Mouse (Mus musculus): ENCODE measurements around the gene Rabep2. TPM values are rescaled to one million over a fixed set of nuclear protein-coding genes. Genes with fewer than 3 reads are reported as not detected.
"Not testable (repeated sequence)": the region's sequence is repeated elsewhere in the genome, so short reads cannot be mapped to it uniquely, and the experiment has no call there.

Gene Rabep2
- polyA plus RNA-seq, 1 experiment from 2014 or later, result 23.3 TPM

DNA sequence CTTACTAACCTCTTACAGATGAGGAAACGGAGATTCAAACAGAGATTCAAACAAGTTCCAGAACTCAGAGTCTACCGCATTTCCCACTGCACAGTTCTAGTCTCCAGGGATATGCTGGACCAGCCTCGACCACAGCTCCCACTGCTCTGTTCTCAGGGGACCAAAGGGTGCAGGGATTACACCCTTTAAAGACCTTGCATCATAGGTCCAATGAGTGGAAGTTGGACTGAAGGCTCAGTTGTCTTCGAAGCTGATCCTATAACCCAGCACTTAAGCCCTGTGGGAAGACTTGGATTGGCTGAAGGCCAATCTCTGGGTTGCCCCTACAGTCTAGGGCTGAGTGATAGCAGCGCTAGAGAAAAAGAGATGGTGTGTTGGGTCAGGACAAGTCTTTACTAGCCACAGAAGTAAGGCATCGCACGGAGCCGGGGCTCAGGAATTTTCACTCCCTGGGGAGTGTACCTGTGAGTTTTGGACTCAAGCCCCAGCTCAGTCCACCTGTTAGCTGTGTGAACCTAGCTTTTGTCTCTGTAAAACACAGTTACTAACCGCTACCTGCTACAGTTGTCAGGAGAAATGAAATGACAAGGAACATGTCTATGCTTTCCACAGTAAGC, 45.0 kb downstream of the Rabep2 start:
- 86% methylated on average over 9 of the region's 9 CpGs for WGBS
- Histone ChIP-seq H3K9me3 (replicated peaks) (no peaks in the 10 kb centered on the region), H3K4me3 (peak overlapping the region; percentile 91), H3K4me1 (replicated peaks) (peaks cover 29% of the 10 kb centered on the region), H3K4me2 (peak overlapping the region; percentile 96), H3K27me3 (replicated peaks) (no peaks in the 10 kb centered on the region), H3K9ac (peak overlapping the region; percentile 98), H3K27ac (ENCODE audit: poor library complexity, severe bottlenecking) (no peak overlapping the region), H3K36me3 (peaks cover 43% of the 10 kb centered on the region)
- ATAC-seq (ENCODE audit: insufficient number of reproducible peaks, low FRiP score), result no peak

DNA sequence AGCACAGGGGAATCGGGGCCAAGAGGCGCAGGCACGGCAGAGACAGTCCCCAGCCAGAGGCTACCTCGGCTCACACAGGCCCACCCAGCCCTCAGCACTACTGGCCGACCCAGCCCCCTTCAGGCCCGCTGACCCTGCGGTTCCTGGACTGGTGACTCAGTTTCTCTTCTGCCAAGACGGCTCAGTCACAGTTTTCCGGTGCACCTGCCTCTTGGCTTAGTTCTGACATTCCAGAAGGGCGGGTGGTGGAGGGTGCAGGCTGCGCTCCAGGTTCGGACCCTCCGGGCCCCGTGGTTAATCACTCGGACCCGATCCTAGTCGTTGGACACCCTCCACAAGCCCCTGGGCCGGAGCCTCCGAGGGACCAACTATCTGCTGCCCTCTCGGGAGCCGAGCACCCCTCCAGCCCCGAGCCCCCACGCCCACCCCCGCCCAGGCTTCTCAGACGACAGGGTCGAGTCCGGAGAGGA, 46.0 kb downstream of the Rabep2 start:
- ATAC-seq (ENCODE audit: insufficient number of reproducible peaks, low FRiP score), result peak; percentile 43
- no peaks in the 10 kb centered on the region for H3K27me3 ChIP-seq (replicated peaks)
- under 1% methylated on average over 27 of the region's 27 CpGs for WGBS
- H3K9ac ChIP-seq, result peak overlapping the region; percentile 98
- peaks cover 29% of the 10 kb centered on the region for H3K4me1 ChIP-seq (replicated peaks)
- peak overlapping the region; percentile 91 for H3K4me3 ChIP-seq
- peak overlapping the region; percentile 97 for H3K27ac ChIP-seq (ENCODE audit: poor library complexity, severe bottlenecking)
- H3K36me3 ChIP-seq, result peaks cover 34% of the 10 kb centered on the region
- no peaks in the 10 kb centered on the region for H3K9me3 ChIP-seq (replicated peaks)
- peak overlapping the region; percentile 96 for H3K4me2 ChIP-seq

DNA sequence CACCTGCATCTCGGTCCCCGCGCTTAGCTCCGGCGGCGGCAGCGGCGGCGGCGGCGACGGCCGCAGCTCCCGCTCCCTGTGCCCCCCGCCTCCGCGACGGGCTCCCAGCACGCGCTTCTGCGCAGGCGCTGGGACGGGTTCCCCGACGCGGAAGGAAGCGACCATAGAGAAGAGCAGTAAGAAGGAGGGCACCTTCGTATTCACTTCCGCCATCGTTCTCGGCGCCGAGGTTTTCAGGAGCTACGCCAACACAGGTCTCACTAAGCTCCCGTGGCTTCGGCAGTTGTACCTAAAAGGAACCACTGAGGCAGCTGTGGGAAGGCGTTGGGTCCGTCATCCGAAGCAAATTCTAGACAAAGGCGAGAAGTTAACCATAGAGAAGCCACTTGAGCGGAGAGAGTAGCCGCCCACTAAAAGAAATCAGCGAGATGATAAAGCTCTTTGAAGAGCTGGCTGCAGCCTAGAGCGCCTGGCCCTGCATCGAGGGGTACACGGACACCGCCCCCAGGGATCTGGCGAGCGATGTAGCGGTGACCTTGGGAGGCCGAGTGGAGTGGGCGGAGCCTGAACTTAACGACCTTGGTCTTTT, 46.5 kb downstream of the Rabep2 start, which contains the start of gene Sh2b1:
Gene Sh2b1, minus strand, starts transcription at position 432 of the 589 bp plus-strand sequence.
- H3K4me3 ChIP-seq, result peak within 1 kb of the TSS; percentile 91
- peak within 1 kb of the TSS; percentile 98 for H3K9ac ChIP-seq

DNA sequence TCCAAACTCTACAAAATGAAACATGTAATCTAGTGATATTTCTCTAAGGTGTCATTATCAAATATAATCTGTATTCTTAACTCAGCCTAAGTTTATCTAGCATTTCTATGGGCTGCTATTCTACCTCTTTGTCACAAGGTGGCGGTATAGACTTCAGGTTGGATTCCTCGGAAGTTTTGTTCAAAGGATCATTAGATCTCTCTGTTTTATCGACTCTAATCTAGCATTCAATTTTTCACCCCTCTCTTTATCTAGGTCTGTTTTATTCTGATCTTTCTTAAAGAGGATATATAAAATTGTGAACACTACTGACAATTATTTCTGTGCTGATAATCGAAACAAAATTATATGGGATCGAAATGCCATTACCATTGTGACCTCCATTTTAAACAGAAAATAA, 53.1 kb downstream of the Rabep2 start:
- H3K9ac ChIP-seq, result no peak overlapping the region
- H3K4me3 ChIP-seq, result no peak overlapping the region
- 0 out of 2 replicates have a peak, but pooled peaks cover 2% of the 10 kb centered on the region for H3K4me1 ChIP-seq (replicated peaks)
- no peak overlapping the region for H3K4me2 ChIP-seq
- WGBS, result 17% methylated on average over 5 of the region's 5 CpGs
- ATAC-seq (ENCODE audit: insufficient number of reproducible peaks, low FRiP score), result no peak
- H3K27me3 ChIP-seq (replicated peaks), result no peaks in the 10 kb centered on the region
- no peaks in the 10 kb centered on the region for H3K36me3 ChIP-seq
- no peaks in the 10 kb centered on the region for H3K9me3 ChIP-seq (replicated peaks)
- no peak overlapping the region for H3K27ac ChIP-seq (ENCODE audit: poor library complexity, severe bottlenecking)

More for the DNA sequence above, 46.5 kb downstream of the Rabep2 start, which contains the start of gene Sh2b1:
- H3K4me2 ChIP-seq, result peak within 1 kb of the TSS; percentile 96
- peak within 1 kb of the TSS; percentile 97 for H3K27ac ChIP-seq (ENCODE audit: poor library complexity, severe bottlenecking)
- peaks cover 29% of the 10 kb centered on the region for H3K4me1 ChIP-seq (replicated peaks)
- peak; percentile 94 for ATAC-seq (ENCODE audit: insufficient number of reproducible peaks, low FRiP score)
- WGBS, result under 1% methylated on average over 53 of the region's 53 CpGs
- H3K9me3 ChIP-seq (replicated peaks), result no peaks in the 10 kb centered on the region
- peaks cover 28% of the 10 kb centered on the region for H3K36me3 ChIP-seq
- H3K27me3 ChIP-seq (replicated peaks), result no peaks in the 10 kb centered on the region

DNA sequence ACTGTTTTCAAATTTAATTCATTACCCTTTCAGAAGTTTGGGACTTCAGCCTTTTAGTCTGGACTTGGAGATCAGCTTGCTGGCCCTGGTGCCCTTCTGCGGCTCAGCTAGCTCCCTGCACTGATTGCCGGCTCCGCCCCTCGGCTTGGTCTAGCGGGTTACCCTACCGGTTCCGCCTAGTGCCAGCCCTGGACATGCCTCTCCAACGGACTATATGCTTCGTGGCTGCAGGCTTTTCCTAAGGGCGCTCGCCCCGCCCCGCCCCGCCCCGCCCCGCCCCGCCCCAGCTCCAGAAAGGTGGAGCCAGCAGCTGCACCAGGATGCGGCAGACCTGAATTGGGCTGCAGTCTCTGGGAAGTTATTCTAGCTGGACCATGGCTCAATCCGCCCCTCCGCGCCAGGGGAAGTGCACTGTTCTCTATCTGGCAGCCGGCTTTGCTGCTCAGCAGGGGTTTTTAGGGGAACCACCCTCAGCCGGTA, 53.9 kb downstream of the Rabep2 start:
- Histone ChIP-seq H3K4me1 (replicated peaks) (0 out of 2 replicates have a peak, but pooled peaks cover 2% of the 10 kb centered on the region), H3K36me3 (no peaks in the 10 kb centered on the region), H3K9me3 (replicated peaks) (no peaks in the 10 kb centered on the region), H3K27me3 (replicated peaks) (no peaks in the 10 kb centered on the region), H3K4me3 (peak overlapping the region; percentile 40), H3K27ac (ENCODE audit: poor library complexity, severe bottlenecking) (peak overlapping the region; percentile 62), H3K4me2 (peak overlapping the region; percentile 73), H3K9ac (peak overlapping the region; percentile 54)
- under 1% methylated on average over 23 of the region's 23 CpGs for WGBS
- peak; percentile 86 for ATAC-seq (ENCODE audit: insufficient number of reproducible peaks, low FRiP score)

DNA sequence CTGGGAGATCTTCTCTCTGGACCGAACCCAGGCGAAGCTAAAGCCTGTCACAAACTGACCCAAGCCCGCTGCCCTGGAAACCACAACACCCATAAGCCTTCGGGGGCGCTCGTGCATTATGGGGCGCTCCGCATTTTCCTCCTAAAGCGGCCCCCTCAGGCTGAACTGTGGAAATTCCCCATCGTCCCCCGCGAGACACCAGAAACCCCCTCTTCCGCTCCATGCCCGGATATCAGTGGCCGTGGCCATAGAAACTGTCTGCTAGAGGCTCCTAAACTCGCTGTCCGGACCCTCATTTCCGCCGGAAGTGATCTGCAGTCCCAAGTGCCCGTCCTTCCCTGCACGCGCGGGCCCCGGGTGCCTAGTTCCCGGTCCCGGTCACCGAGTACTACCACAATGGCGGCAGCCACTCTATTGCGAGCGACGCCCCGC, 58.5 kb downstream of the Rabep2 start, which contains the start of gene Tufm:
Gene Tufm, plus strand, starts transcription at position 310 of the 432 bp plus-strand sequence.
- peak; percentile 86 for ATAC-seq (ENCODE audit: insufficient number of reproducible peaks, low FRiP score)
- H3K4me2 ChIP-seq, result peak within 1 kb of the TSS; percentile 99
- peak within 1 kb of the TSS; percentile 87 for H3K9ac ChIP-seq
- under 1% methylated on average over 32 of the region's 32 CpGs for WGBS
- peak within 1 kb of the TSS; percentile 85 for H3K4me3 ChIP-seq
- H3K27me3 ChIP-seq (replicated peaks), result no peaks in the 10 kb centered on the region
- H3K27ac ChIP-seq (ENCODE audit: poor library complexity, severe bottlenecking), result peak within 1 kb of the TSS; percentile 73
- peaks cover 34% of the 10 kb centered on the region for H3K36me3 ChIP-seq
- no peaks in the 10 kb centered on the region for H3K9me3 ChIP-seq (replicated peaks)
- peaks cover 13% of the 10 kb centered on the region for H3K4me1 ChIP-seq (replicated peaks)

DNA sequence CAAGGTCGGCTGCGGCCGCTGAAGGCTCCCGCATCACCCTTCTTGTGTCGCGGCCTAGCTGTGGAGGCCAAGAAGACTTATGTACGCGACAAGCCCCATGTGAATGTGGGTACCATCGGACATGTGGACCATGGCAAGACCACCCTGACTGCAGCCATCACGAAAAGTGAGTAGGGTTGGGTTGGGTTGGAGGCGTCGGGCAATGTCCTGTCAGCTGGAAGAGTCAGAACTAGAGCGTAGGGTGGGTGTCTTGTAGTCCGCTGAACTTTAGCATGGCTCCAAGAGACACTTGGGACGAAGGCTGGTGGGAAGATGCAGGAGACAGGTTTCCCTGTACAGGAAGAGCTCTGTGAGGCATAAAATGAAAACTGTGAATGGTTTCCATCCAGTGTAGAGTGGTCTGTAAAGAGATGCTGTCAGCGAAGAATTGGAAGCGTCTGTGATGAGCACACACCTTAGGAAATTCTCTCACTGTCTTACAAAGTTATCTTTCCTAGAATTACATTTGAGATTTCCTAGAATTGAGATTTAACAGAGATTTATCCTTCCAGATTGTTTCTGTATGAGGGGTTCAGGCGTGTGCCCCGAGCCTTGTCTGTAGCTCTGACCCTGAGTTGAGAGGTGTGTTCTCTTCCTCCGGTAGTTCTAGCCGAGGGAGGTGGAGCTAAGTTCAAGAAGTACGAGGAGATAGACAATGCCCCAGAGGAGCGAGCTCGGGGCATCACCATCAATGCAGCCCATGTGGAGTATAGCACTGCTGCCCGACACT, 59.2 kb downstream of the Rabep2 start:
- Histone ChIP-seq H3K4me1 (replicated peaks) (peaks cover 13% of the 10 kb centered on the region), H3K36me3 (peaks cover 42% of the 10 kb centered on the region), H3K27ac (ENCODE audit: poor library complexity, severe bottlenecking) (peak overlapping the region; percentile 62; the same call in 1 of the 2 replicates), H3K4me2 (peak overlapping the region; percentile 99), H3K4me3 (peak overlapping the region; percentile 85), H3K9ac (peak overlapping the region; percentile 87)
- 0 out of 2 replicates have a peak, but pooled peaks have one; percentile 6 for ATAC-seq (ENCODE audit: insufficient number of reproducible peaks, low FRiP score)
- WGBS, result 11% methylated on average over 25 of the region's 25 CpGs
- H3K9me3 ChIP-seq (replicated peaks); H3K27me3 ChIP-seq (replicated peaks): not testable (repeated sequence)

DNA sequence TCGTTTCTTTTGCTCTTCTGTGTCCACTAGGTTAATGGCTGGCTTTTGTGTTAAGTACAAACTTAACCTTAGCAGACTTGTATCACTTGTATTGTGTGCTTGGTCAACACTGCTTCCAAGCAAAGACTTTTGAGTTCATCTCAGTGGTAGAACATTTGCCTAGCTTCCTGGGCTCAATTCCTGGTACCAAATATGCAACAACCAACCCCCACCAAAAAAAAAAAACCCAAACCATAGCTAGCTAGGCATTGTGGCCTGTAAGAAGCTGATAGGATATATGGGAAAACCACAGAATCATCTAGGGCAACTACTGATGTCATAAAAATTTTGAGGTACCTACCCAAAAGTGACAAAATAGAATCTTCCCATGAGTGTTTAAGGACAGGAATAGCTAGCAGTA, 62.4 kb downstream of the Rabep2 start:
- Histone ChIP-seq H3K9ac (no peak overlapping the region), H3K27ac (ENCODE audit: poor library complexity, severe bottlenecking) (no peak overlapping the region), H3K36me3 (peaks cover 74% of the 10 kb centered on the region), H3K4me2 (no peak overlapping the region), H3K27me3 (replicated peaks) (no peaks in the 10 kb centered on the region), H3K4me3 (no peak overlapping the region), H3K9me3 (replicated peaks) (no peaks in the 10 kb centered on the region), H3K4me1 (replicated peaks) (peaks cover 13% of the 10 kb centered on the region)
- WGBS, result 85% methylated on average over 1 of the region's 1 CpGs
- no peak for ATAC-seq (ENCODE audit: insufficient number of reproducible peaks, low FRiP score)

DNA sequence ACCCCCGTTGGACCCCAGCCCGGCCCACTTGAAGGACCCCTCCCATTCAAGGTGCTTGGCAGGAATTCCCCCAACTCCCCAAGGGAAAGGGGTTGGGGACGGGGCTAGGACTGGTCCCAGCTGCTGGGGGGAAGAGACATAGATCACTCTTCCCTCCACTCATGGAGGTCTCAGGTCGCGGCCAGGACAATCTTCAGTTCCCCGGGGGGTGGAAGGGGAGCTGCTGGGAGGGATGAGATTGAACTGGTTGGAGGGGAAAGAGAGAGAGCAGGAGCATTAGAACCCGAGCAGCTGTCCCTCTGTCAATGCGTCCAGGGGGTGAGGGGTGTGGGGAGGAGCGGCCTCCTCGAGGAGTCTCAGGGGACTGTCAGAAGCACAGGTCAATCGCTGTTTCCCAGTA, 63.4 kb downstream of the Rabep2 start:
- Histone ChIP-seq H3K9me3 (replicated peaks) (no peaks in the 10 kb centered on the region), H3K4me1 (replicated peaks) (peaks cover 10% of the 10 kb centered on the region), H3K27ac (ENCODE audit: poor library complexity, severe bottlenecking) (no peak overlapping the region), H3K4me2 (no peak overlapping the region), H3K9ac (no peak overlapping the region), H3K4me3 (no peak overlapping the region), H3K27me3 (replicated peaks) (no peaks in the 10 kb centered on the region), H3K36me3 (peaks cover 83% of the 10 kb centered on the region)
- no peak for ATAC-seq (ENCODE audit: insufficient number of reproducible peaks, low FRiP score)
- 63% methylated on average over 11 of the region's 11 CpGs for WGBS

DNA sequence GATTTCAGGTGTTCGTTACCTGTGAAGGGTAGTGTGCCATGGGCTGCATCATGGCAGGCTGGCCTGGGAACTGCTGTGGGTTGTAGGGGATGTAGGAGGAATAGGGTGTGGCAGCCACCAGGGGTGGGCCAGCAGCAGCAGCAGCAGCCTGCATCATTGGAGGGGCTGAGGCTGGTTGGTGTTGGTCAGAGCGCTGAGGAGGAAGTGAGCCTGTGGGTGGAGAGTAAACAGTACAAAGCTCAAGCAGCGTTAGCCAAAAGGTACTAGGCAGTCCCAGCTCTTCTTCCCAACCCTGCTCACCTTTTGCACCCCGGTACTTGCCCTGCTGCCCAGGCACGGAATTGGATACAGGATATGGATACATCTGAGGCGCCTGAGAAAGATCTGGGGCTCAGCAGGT, 65.6 kb downstream of the Rabep2 start:
- WGBS, result 92% methylated on average over 6 of the region's 6 CpGs
- no peak overlapping the region for H3K27ac ChIP-seq (ENCODE audit: poor library complexity, severe bottlenecking)
- peaks cover 96% of the 10 kb centered on the region for H3K36me3 ChIP-seq
- no peak overlapping the region for H3K9ac ChIP-seq
- no peaks in the 10 kb centered on the region for H3K27me3 ChIP-seq (replicated peaks)
- no peak overlapping the region for H3K4me2 ChIP-seq
- no peak overlapping the region for H3K4me3 ChIP-seq
- ATAC-seq (ENCODE audit: insufficient number of reproducible peaks, low FRiP score), result no peak
- H3K9me3 ChIP-seq (replicated peaks), result no peaks in the 10 kb centered on the region
- no peaks in the 10 kb centered on the region for H3K4me1 ChIP-seq (replicated peaks)

DNA sequence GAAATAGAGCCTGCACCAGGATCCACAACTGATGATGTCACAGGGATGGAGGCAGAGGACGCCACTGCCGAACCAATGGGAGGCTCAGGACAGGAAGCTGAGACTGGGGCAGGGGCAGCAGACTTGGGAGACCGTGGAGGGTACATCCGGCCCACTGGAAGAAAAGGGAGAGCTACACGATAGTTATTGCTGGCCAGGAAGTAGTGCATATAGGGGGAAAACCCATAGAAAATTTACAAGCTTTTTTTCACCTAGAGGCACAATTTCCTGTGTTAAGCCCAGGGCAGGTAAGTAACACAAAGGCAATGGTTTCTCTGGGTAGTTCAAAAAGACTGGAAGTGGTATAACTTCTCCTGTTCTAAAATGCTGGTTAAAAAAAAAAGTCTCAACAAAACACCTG, 67.9 kb downstream of the Rabep2 start:
- WGBS, result 91% methylated on average over 5 of the region's 5 CpGs
- Histone ChIP-seq H3K27ac (ENCODE audit: poor library complexity, severe bottlenecking) (no peak overlapping the region), H3K9me3 (replicated peaks) (no peaks in the 10 kb centered on the region), H3K9ac (no peak overlapping the region), H3K36me3 (peaks cover 96% of the 10 kb centered on the region), H3K4me1 (replicated peaks) (peaks cover 8% of the 10 kb centered on the region), H3K4me3 (no peak overlapping the region), H3K4me2 (no peak overlapping the region), H3K27me3 (replicated peaks) (no peaks in the 10 kb centered on the region)
- no peak for ATAC-seq (ENCODE audit: insufficient number of reproducible peaks, low FRiP score)
